Mouse (Mus musculus): ENCODE results near the gene Kcnma1. TPM values are rescaled to one million over a fixed set of nuclear protein-coding genes. Genes with fewer than 3 reads are reported as not detected.

The Kcnma1 gene
- polyA plus RNA-seq, 1 experiment = 1.7 TPM

DNA sequence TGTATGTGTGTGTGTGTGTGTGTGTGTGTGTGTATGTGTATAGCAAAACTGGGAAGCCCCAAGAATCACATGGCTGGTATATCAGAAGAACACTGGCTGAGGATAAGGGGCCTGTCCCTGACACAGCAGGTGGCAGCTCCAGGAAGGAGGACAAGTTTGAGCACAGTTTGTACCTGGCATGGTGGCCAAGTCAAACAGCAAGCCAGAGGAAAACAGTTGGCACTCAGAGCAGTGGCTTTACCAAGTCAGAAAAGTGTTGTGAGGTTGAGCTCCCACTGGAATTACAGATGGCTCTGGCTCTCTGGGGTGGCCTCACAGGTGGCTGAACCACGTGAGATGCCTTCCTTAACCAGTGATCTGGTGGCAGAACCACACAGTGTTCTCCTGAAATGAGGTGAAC is 132.3 kb downstream of the Kcnma1 start:
- H3K27ac ChIP-seq (ENCODE audit: insufficient read depth, low read depth, low read length) = no peak overlapping the region
- H3K27me3 ChIP-seq (replicated peaks; ENCODE audit: control insufficient read depth, insufficient read depth, low read length) = no peaks in the 10 kb centered on the region
- H3K4me3 ChIP-seq (ENCODE audit: insufficient read depth, low read depth, low read length) = no peak overlapping the region
- H3K36me3 ChIP-seq (ENCODE audit: control insufficient read depth, insufficient read depth, low read length) = no peaks in the 10 kb centered on the region
- TF ChIP-seq POLR2A (IDR thresholded peaks at IDR 0.05; ENCODE audit: low read depth, low read length) (no peak), CTCF (conservative IDR thresholded peaks at IDR 0.05; ENCODE audit: insufficient read depth, insufficient read length, low read depth, low read length) (no peak)
- WGBS = 76% methylated on average over 1 of the region's 1 CpGs
- no peak for DNase-seq
- H3K4me1 ChIP-seq (ENCODE audit: control insufficient read depth, insufficient read depth, low read length) = no peaks in the 10 kb centered on the region

DNA sequence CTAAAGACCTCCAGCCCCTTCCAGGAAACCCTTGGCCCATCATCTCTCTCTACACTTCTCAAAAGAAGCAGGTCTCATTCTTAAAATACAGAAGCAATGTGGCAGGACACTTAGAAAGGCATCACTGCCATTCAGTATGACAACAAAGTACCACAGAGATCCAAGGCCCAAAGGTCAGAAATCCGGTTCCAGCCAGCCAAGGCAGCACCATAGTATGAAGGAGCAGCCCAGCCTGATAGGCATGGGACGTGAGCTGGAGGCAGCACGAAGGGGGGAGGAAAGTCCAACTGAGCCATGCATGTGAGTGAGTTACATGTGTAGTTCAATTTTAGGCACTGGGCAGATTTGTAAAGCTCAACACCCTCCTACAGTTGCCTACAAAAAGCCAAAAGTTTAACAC is 135.0 kb downstream of the Kcnma1 start:
- H3K4me3 ChIP-seq (ENCODE audit: insufficient read depth, low read depth, low read length) = no peak overlapping the region
- no peaks in the 10 kb centered on the region for H3K4me1 ChIP-seq (ENCODE audit: control insufficient read depth, insufficient read depth, low read length)
- no peaks in the 10 kb centered on the region for H3K27me3 ChIP-seq (replicated peaks; ENCODE audit: control insufficient read depth, insufficient read depth, low read length)
- peak; percentile 77 for DNase-seq
- H3K27ac ChIP-seq (ENCODE audit: insufficient read depth, low read depth, low read length) = no peak overlapping the region
- TF ChIP-seq POLR2A (IDR thresholded peaks at IDR 0.05; ENCODE audit: low read depth, low read length) (no peak), CTCF (conservative IDR thresholded peaks at IDR 0.05; ENCODE audit: insufficient read depth, insufficient read length, low read depth, low read length) (no peak)
- 57% methylated on average over 3 of the region's 3 CpGs for WGBS
- no peaks in the 10 kb centered on the region for H3K36me3 ChIP-seq (ENCODE audit: control insufficient read depth, insufficient read depth, low read length)

DNA sequence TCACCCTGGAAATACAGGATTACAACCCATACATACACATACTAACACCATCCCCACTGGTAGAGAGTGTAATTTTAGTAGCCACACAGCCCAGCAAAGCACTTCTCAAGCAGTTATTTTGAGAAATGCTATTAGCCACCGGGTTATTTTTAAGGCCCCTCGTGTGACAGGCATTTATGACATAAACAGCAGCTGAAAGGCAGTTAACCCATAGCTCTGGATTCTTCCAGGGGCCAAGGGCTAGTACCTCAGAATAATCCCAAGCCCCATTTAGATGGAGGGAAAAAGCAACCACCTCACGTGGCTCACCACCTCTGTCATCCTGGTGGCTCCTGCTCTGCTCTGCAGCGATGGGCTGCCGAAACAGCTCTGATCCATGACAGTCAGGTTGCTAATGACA is 136.7 kb downstream of the Kcnma1 start:
- Histone ChIP-seq H3K27me3 (replicated peaks; ENCODE audit: control insufficient read depth, insufficient read depth, low read length) (no peaks in the 10 kb centered on the region), H3K4me1 (ENCODE audit: control insufficient read depth, insufficient read depth, low read length) (no peaks in the 10 kb centered on the region), H3K4me3 (ENCODE audit: insufficient read depth, low read depth, low read length) (no peak overlapping the region), H3K36me3 (ENCODE audit: control insufficient read depth, insufficient read depth, low read length) (no peaks in the 10 kb centered on the region), H3K27ac (ENCODE audit: insufficient read depth, low read depth, low read length) (no peak overlapping the region)
- 84% methylated on average over 5 of the region's 5 CpGs for WGBS
- no peak for DNase-seq
- no peak for TF ChIP-seq POLR2A (IDR thresholded peaks at IDR 0.05; ENCODE audit: low read depth, low read length)
- no peak for TF ChIP-seq CTCF (conservative IDR thresholded peaks at IDR 0.05; ENCODE audit: insufficient read depth, insufficient read length, low read depth, low read length)

DNA sequence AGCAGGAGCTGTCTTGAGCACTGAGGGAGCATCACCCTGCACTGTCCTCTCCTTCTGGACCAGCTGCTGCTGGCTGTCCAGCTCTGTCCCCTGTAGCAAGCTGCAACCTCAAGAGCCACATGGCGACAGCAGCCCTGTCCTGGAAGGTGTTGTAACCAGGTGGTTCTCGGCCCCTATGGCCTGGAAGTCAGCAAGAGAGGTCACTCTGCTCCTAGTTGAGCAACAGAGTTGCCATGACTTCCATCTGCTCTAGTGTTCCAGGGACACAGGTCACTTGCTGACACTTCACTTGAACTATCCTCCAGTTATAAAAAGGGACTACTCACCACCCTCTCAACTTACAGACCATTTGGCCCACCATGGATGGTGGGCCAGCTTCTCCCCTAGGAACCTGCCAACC is 139.7 kb downstream of the Kcnma1 start:
- 84% methylated on average over 2 of the region's 2 CpGs for WGBS
- TF ChIP-seq CTCF (conservative IDR thresholded peaks at IDR 0.05; ENCODE audit: insufficient read depth, insufficient read length, low read depth, low read length) (no peak), POLR2A (IDR thresholded peaks at IDR 0.05; ENCODE audit: low read depth, low read length) (no peak)
- Histone ChIP-seq H3K4me3 (ENCODE audit: insufficient read depth, low read depth, low read length) (no peak overlapping the region), H3K27ac (ENCODE audit: insufficient read depth, low read depth, low read length) (no peak overlapping the region), H3K4me1 (ENCODE audit: control insufficient read depth, insufficient read depth, low read length) (no peaks in the 10 kb centered on the region), H3K36me3 (ENCODE audit: control insufficient read depth, insufficient read depth, low read length) (no peaks in the 10 kb centered on the region), H3K27me3 (replicated peaks; ENCODE audit: control insufficient read depth, insufficient read depth, low read length) (no peaks in the 10 kb centered on the region)
- DNase-seq = no peak

DNA sequence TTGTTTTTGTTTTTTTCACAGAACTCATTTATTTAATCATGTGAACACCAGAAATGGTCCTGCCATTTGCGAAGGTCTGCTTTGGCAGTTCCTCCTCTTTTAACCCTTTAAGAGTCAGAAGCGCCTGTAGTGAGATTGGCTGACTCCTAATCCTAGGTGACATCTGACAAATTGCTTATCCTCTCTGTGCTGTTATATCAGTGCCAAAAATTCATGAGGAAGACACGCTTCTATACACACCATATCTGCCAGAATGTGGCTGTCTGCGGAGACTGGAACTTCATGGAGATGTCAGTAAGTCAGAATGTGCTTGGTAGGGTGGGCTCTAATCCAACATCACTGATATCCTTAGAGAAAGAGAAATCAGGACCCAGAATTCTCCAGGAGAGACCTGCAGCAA is 157.3 kb downstream of the Kcnma1 start:
- Histone ChIP-seq H3K27me3 (replicated peaks; ENCODE audit: control insufficient read depth, insufficient read depth, low read length) (no peaks in the 10 kb centered on the region), H3K4me3 (ENCODE audit: insufficient read depth, low read depth, low read length) (no peak overlapping the region), H3K27ac (ENCODE audit: insufficient read depth, low read depth, low read length) (no peak overlapping the region), H3K36me3 (ENCODE audit: control insufficient read depth, insufficient read depth, low read length) (no peaks in the 10 kb centered on the region), H3K4me1 (ENCODE audit: control insufficient read depth, insufficient read depth, low read length) (no peaks in the 10 kb centered on the region)
- TF ChIP-seq POLR2A (IDR thresholded peaks at IDR 0.05; ENCODE audit: low read depth, low read length) (no peak), CTCF (conservative IDR thresholded peaks at IDR 0.05; ENCODE audit: insufficient read depth, insufficient read length, low read depth, low read length) (no peak)
- no peak for DNase-seq
- 83% methylated on average over 4 of the region's 4 CpGs for WGBS

DNA sequence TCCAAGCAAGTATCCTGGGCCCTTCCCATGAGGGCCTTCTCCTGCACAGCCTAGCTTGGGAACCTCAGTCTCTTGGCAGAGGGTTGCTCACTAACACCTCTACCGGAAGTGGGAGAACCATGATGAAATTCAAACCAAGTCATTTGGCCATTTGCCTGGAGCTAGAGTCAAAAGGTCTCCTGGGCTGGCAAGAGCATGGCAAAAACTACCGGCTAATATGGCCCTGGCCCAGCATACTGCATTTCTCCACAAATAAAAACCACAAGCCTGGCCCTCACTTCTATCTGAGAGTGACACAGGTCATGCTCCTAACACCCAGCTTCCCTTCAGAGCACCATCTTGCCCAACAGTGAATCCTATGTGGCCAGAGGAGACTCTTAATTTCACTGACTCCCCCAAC is 159.3 kb downstream of the Kcnma1 start:
- DNase-seq = peak; percentile 77
- no peak for TF ChIP-seq POLR2A (IDR thresholded peaks at IDR 0.05; ENCODE audit: low read depth, low read length)
- TF ChIP-seq CTCF (conservative IDR thresholded peaks at IDR 0.05; ENCODE audit: insufficient read depth, insufficient read length, low read depth, low read length) = no peak

DNA sequence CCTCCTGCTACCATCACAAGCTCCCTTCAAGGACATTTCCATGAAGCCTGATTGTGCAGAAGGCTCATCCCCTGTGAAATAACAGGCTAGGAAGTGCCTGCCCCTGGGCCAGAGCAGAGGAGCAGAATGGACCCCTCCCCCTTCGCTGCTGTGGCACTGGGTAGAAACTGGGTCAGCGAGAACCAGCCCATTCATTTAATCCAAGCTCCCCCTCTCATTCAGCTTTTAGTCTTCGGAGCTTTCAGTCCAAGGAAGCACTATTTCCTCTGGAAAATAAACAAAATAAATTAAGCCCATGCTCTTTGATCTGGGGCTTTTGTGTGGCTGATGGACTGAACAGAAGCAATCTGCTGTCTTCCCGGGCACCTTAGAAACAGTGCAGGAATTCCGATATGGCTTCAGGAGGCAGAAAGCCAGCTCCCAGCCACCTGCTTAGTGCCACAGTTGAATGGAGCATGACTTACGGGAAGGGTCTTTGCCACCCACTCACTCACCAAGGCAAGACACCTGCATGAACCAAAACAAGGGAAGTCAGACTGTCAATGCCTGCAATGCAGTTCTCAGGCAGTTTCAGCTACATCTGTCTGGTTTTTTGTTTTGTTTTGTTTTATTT is 165.7 kb downstream of the Kcnma1 start:
- no peak overlapping the region for H3K27ac ChIP-seq (ENCODE audit: insufficient read depth, low read depth, low read length)
- no peak overlapping the region for H3K4me3 ChIP-seq (ENCODE audit: insufficient read depth, low read depth, low read length)
- WGBS = 37% methylated on average over 6 of the region's 6 CpGs
- H3K36me3 ChIP-seq (ENCODE audit: control insufficient read depth, insufficient read depth, low read length) = no peaks in the 10 kb centered on the region
- H3K27me3 ChIP-seq (replicated peaks; ENCODE audit: control insufficient read depth, insufficient read depth, low read length) = no peaks in the 10 kb centered on the region
- H3K4me1 ChIP-seq (ENCODE audit: control insufficient read depth, insufficient read depth, low read length) = no peaks in the 10 kb centered on the region
- TF ChIP-seq POLR2A (IDR thresholded peaks at IDR 0.05; ENCODE audit: low read depth, low read length) (no peak), CTCF (conservative IDR thresholded peaks at IDR 0.05; ENCODE audit: insufficient read depth, insufficient read length, low read depth, low read length) (no peak)
- no peak for DNase-seq

More for the DNA sequence above, 159.3 kb downstream of the Kcnma1 start:
- Histone ChIP-seq H3K4me1 (ENCODE audit: control insufficient read depth, insufficient read depth, low read length) (no peaks in the 10 kb centered on the region), H3K4me3 (ENCODE audit: insufficient read depth, low read depth, low read length) (no peak overlapping the region), H3K27me3 (replicated peaks; ENCODE audit: control insufficient read depth, insufficient read depth, low read length) (no peaks in the 10 kb centered on the region), H3K27ac (ENCODE audit: insufficient read depth, low read depth, low read length) (no peak overlapping the region), H3K36me3 (ENCODE audit: control insufficient read depth, insufficient read depth, low read length) (no peaks in the 10 kb centered on the region)
- 13% methylated on average over 2 of the region's 2 CpGs for WGBS
